Mouse (Mus musculus) midbrain, embryonic 15.5 days (tissue): ENCODE data around the gene Ammecr1. TPM values are rescaled to one million over a fixed set of nuclear protein-coding genes. Genes with fewer than 3 reads are reported as not detected.

Experiments
- ATAC-seq: fragments of 200-750 bp; cut with Nextera tagmentation; replicated peaks from 2 replicates; pipeline ENCODE4 v1.8.0; 2017; ENCODE audit warnings: moderate TSS enrichment
- H3K27ac ChIP-seq: fragments of 300-500 bp; sonication (generic); 2 replicates; pipeline ENCODE4 v1.5.1; 2015; ENCODE audit warnings: mild to moderate bottlenecking, inconsistent platforms
- H3K27me3 ChIP-seq: fragments of 300-500 bp; sonication (generic); replicated peaks from 2 replicates; pipeline ENCODE4 v1.6.1; 2015; ENCODE audit warnings: inconsistent platforms
- H3K36me3 ChIP-seq: fragments of 300-500 bp; sonication (generic); replicated peaks from 2 replicates; pipeline ENCODE4 v1.6.1; 2015; ENCODE audit warnings: inconsistent platforms
- H3K4me1 ChIP-seq: fragments of 300-500 bp; sonication (generic); 2 replicates; pipeline ENCODE4 v1.6.1; 2015; ENCODE audit warnings: inconsistent platforms
- H3K4me2 ChIP-seq: fragments of 300-500 bp; sonication (generic); 2 replicates; pipeline ENCODE4 v1.6.1; 2015; ENCODE audit warnings: inconsistent platforms, mild to moderate bottlenecking, moderate library complexity
- H3K4me3 ChIP-seq: fragments of 300-500 bp; sonication (generic); 2 replicates; pipeline ENCODE4 v1.5.1; 2015; ENCODE audit warnings: mild to moderate bottlenecking, inconsistent platforms
- H3K9ac ChIP-seq: fragments of 300-500 bp; sonication (generic); 2 replicates; pipeline ENCODE4 v1.6.1; 2015; ENCODE audit warnings: mild to moderate bottlenecking, inconsistent platforms
- H3K9me3 ChIP-seq: fragments of 300-500 bp; sonication (generic); 2 replicates; pipeline ENCODE4 v1.6.1; 2016; ENCODE audit warnings: inconsistent platforms
- WGBS: fragments of 180-500 bp; shearing (Covaris S2); methylation state at CpG from one replicate; pipeline ENCODE4 v1.1.7; 2015; ENCODE audit warnings: mixed read lengths; 5-methylcytosine and 5-hydroxymethylcytosine counted together
- polyA plus RNA-seq: library from polyadenylated mRNA; unstranded; fragments of >200 nt; fragmentation: Nextera tagmentation; extraction: Ambion mirVana; gene quantifications from 2 replicates; pipeline ENCODE4 v1.2.1, GENCODE M21; 2015

The Ammecr1 gene
- polyA plus RNA-seq, 1 experiment from 2014 or later = 4.1 TPM

DNA sequence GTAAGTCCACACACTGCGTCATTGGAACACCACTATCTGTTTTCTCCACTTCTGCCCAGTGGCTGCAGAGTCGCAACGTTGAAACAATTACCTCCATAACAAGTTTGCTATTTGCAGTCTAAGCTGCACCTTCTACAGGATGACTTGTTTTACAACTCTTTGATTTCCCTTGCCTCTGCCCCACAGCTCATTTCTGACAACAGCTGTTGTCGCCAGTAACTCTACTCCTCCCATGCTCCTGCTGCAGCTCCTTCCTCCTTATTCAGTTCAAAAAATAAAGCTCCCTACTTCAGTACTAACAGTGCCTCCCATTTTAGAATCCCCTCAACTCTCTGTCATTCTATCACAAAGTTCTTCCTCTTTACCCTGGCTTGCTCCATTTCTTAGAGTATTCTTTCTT lies 12.7 kb upstream of the Ammecr1 start:
- Histone ChIP-seq H3K27ac (no peak overlapping the region), H3K27me3 (no peaks in the 10 kb centered on the region; the same call in 1 of the 2 replicates), H3K4me2 (no peak overlapping the region), H3K4me1 (no peaks in the 10 kb centered on the region), H3K9me3 (no peaks in the 10 kb centered on the region), H3K4me3 (no peak overlapping the region), H3K36me3 (no peaks in the 10 kb centered on the region), H3K9ac (no peak overlapping the region)
- no peak for ATAC-seq
- 82% methylated on average over 4 of the region's 4 CpGs for WGBS

DNA sequence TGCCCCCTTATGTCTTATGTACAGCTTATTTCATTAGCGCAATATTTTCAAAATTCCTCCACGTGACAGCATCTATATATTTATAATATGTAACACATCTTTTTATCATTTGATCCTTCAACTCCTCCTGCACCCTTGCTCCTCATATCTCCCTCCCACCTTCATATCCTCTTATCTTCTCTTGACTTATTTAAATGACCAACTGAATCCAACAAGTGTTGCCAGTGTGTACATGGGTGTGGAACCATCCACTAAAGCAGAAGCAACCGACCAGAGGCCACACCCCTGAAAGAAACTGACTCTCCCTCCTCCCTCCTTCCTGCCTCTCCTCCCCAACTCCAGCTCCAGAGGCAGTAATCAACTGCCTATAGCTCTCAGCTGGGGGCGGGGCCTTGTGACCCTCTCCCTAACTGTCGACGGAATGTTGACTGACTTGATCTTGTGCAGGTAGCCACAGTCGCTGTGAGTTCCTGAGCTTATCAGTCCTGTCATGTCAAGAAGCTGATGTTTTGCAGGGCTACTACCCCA lies 6.0 kb upstream of the Ammecr1 start:
- 58% methylated on average over 7 of the region's 7 CpGs for whole genome bisulfite sequencing
- Histone ChIP-seq H3K27ac (no peak overlapping the region), H3K4me1 (no peaks in the 10 kb centered on the region), H3K9ac (no peak overlapping the region), H3K9me3 (no peaks in the 10 kb centered on the region), H3K4me3 (no peak overlapping the region), H3K36me3 (no peaks in the 10 kb centered on the region), H3K4me2 (no peak overlapping the region), H3K27me3 (peaks cover 8% of the 10 kb centered on the region; the same call in 1 of the 2 replicates)
- ATAC-seq = no peak

DNA sequence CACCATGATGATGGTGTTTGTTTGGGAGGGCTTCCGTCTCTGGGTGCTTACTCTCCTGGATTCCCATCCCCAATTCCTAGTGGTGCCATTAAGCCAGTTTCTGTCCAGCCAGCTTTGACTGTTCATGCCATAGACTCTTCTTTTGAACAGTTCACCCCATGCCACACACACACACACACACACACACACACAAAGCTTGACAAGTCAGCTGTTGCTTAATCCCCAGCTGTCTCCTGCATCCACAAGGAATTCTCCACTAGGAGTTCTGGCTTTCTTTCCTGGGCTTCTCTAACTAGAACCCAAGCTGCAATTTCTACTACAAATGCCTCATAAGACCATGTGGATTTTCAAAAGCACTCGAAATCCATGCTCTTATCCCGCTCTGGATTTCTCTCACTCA lies 5.2 kb upstream of the Ammecr1 start:
- 83% methylated on average over 3 of the region's 3 CpGs for WGBS
- H3K36me3 ChIP-seq = no peaks in the 10 kb centered on the region
- H3K27ac ChIP-seq = no peak overlapping the region
- H3K4me2 ChIP-seq = no peak overlapping the region
- no peak overlapping the region for H3K9ac ChIP-seq
- peaks cover 8% of the 10 kb centered on the region; the same call in 1 of the 2 replicates for H3K27me3 ChIP-seq
- H3K9me3 ChIP-seq = no peaks in the 10 kb centered on the region
- ATAC-seq = no peak
- H3K4me3 ChIP-seq = no peak overlapping the region
- no peaks in the 10 kb centered on the region for H3K4me1 ChIP-seq

DNA sequence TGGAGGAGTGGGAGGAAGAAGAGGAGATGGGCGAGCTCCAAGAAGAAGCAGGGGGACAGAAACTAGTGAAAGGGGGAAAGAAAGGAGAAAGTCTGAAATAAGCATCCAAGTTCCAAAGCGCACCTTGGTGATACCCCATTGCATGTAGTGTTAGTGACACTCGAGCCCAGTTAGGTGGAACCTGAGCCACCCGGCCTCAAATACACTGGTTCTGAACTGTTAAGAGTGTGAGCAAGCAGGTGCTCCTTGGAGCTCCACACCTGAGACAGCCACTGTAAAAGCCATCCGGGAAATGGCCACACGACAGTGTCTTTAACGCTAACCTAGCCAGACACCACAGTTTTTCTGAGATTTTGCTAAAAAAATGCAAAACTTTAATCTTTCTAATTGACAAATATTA lies 539 bp upstream of the Ammecr1 start:
- H3K4me3 ChIP-seq = peak overlapping the region; percentile 70
- H3K27ac ChIP-seq = no peak overlapping the region; the same call in 1 of the 2 replicates
- 44% methylated on average over 7 of the region's 7 CpGs for WGBS
- no peak overlapping the region for H3K9ac ChIP-seq
- peak overlapping the region; percentile 49 for H3K4me2 ChIP-seq
- H3K36me3 ChIP-seq = no peaks in the 10 kb centered on the region
- peak; percentile 44 for ATAC-seq
- no peaks in the 10 kb centered on the region for H3K9me3 ChIP-seq
- H3K4me1 ChIP-seq = no peaks in the 10 kb centered on the region; the same call in 1 of the 2 replicates
- H3K27me3 ChIP-seq = peaks cover 13% of the 10 kb centered on the region

DNA sequence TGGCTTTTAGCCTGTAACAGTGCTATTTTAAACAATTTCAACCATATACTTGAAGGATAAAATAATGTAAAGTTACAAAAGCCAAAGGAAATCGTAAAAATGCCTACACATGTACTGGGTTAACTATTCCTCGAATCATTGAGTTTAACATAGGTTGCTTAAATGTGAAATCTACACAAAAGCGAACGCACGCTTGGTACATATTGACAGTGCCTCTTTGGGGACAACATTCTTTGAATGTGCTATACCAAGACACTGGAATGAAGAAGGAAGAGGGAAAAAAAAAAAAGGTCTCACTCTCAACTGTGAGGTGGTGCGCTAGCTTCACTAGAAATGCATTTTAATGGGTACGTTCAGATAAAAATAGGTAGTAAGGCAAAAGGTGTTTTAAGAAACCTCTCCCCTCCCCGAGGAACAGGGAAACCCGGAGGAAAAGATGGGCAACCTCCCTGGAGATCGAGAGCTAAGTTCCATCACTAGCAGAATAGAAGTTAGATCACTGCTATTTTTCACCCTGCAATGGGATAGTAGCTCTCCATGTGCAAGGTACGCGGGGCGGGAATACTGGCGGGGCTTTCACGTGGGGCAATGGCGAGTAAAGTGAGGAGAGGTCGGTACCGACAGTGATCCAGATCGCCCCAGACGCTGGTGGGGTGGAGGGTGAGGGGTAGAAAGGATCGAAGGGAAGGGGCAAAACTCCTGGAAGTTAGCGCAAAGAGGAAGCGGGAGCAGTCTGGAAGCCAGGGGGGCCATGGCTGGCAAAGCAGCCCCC lies 1.1 kb downstream of the Ammecr1 start:
- H3K27me3 ChIP-seq = peaks cover 13% of the 10 kb centered on the region
- H3K36me3 ChIP-seq = no peaks in the 10 kb centered on the region
- no peaks in the 10 kb centered on the region for H3K9me3 ChIP-seq
- no peaks in the 10 kb centered on the region; the same call in 1 of the 2 replicates for H3K4me1 ChIP-seq
- H3K9ac ChIP-seq = peak overlapping the region; percentile 60
- ATAC-seq = no peak; the same call in 1 of the 2 replicates
- H3K4me2 ChIP-seq = peak overlapping the region; percentile 62
- WGBS = 23% methylated on average over 23 of the region's 23 CpGs
- no peak overlapping the region for H3K27ac ChIP-seq
- H3K4me3 ChIP-seq = peak overlapping the region; percentile 70

DNA sequence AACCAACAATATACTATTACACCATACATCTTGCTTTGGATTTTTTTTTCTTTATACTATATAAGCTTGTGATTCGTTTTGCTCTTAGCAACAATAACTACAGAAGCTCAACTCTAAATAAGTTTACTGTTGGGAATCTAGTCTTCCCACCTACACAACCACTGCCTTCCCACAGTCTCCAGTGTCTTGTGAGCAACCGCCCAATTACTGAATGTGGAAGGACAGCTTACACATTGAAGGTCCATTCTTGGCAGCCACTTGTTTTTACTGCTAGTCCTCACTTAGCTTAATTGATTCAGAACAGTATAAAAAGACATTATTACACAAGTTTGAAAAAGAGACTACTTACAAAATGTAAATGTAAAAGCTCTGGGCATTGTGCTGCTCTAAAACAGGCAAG lies 6.1 kb downstream of the Ammecr1 start:
- Histone ChIP-seq H3K27ac (no peak overlapping the region), H3K4me3 (no peak overlapping the region), H3K9me3 (no peaks in the 10 kb centered on the region), H3K4me1 (no peaks in the 10 kb centered on the region; the same call in 1 of the 2 replicates), H3K9ac (no peak overlapping the region), H3K36me3 (no peaks in the 10 kb centered on the region), H3K4me2 (no peak overlapping the region), H3K27me3 (peaks cover 16% of the 10 kb centered on the region)
- ATAC-seq = no peak
- 49% methylated on average over 2 of the region's 2 CpGs for WGBS

DNA sequence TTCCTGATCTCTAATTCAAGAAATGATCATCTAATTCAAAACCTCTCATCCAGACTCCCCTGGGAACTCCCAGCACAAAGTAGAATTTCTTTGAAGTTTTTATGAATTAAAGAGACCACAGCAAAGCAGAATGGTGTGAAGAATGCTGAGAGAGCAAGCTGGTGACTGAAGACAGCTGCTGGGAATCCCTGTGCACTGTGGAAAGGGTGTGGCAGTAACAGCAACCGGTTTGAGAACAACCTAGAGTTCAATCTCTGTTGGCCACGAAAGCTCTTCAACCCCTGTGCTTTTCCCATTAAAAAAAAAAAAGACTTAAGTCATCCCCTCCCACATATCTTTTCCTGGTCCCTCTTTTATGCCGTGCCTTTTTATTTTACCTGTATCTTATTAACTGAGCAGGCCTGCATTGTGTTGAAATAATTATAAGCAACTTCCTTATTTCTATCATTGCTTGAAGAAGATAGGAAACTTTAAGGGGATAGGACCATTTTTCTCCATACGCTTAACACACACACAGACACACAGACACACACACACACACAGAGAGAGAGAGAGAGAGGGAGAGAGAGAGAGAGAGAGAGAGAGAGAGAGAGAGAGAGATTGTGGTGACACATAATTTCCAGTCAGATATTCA lies 6.7 kb downstream of the Ammecr1 start:
- H3K4me3 ChIP-seq = no peak overlapping the region
- H3K27me3 ChIP-seq = peaks cover 16% of the 10 kb centered on the region; the same call in 1 of the 2 replicates
- WGBS = 78% methylated on average over 4 of the region's 4 CpGs
- H3K9ac ChIP-seq = no peak overlapping the region
- H3K4me1 ChIP-seq = no peaks in the 10 kb centered on the region; the same call in 1 of the 2 replicates
- no peak overlapping the region for H3K4me2 ChIP-seq
- no peaks in the 10 kb centered on the region for H3K9me3 ChIP-seq
- no peaks in the 10 kb centered on the region for H3K36me3 ChIP-seq
- ATAC-seq = no peak
- no peak overlapping the region for H3K27ac ChIP-seq

DNA sequence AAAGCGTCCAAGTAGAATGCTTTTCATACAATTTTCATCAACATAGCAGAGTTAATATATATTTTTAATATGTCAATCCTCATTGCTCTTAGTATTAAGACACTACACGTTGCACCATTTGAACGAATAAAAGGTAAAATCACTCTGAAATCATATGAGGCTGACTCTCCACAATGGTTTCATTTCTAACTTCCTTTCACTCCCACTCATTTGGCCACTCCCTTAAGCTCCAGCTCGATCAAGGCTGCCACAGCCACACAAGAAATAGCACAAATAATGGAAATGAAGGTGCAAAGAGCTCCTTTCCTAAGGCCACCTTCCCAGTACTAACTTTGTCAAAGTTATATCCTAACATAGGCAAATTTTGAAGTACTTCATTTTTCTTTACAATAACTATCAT lies 38.1 kb downstream of the Ammecr1 start:
- no peaks in the 10 kb centered on the region for H3K4me1 ChIP-seq
- whole genome bisulfite sequencing = 81% methylated on average over 4 of the region's 4 CpGs

DNA sequence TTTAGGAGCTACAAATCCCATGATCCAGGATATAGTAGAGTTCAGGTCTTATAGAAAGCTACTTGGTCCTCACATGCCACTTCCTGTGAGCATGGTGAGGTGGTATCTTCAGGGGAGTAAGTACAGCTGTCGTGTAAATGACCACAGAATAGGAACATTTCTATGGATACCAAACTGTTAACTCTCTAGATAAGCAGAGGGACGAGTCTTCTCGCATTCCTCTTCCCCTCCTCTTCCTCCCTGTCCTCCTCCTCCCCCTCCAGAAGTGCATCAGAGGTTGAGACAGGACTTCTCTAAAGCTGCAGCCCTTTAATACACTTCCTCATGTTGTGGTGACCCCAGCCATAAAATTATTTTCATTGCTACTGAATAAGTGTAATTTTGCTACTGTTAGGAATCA lies 49.1 kb downstream of the Ammecr1 start:
- no peak overlapping the region for H3K4me3 ChIP-seq
- no peaks in the 10 kb centered on the region for H3K36me3 ChIP-seq
- H3K4me2 ChIP-seq = no peak overlapping the region
- ATAC-seq = no peak
- H3K9me3 ChIP-seq = no peaks in the 10 kb centered on the region
- no peak overlapping the region for H3K27ac ChIP-seq
- 64% methylated on average over 3 of the region's 3 CpGs for WGBS
- H3K27me3 ChIP-seq = no peaks in the 10 kb centered on the region
- H3K9ac ChIP-seq = no peak overlapping the region
- no peaks in the 10 kb centered on the region for H3K4me1 ChIP-seq

More for the DNA sequence above, 38.1 kb downstream of the Ammecr1 start:
- Histone ChIP-seq H3K9me3 (no peaks in the 10 kb centered on the region), H3K4me2 (no peak overlapping the region), H3K9ac (no peak overlapping the region), H3K27ac (no peak overlapping the region), H3K27me3 (no peaks in the 10 kb centered on the region), H3K4me3 (no peak overlapping the region), H3K36me3 (no peaks in the 10 kb centered on the region)
- no peak for ATAC-seq

DNA sequence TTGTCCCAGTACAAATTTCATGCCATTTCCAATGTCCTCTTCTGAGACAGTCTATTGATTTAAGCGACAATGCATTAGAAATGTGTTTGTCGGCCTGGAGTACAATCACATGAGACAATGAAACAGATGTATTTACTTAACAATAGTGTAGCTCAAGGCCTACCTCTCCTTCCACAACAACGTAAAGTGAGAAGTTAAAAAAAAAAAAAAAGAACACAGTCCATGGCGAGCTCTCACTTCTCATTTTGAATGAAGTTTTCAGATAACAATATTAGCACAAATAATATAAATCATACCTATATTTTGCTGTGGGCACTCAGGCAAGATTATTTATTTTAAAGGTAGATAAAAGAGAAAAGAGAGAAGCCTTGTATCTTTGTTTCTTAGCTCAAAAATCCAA lies 49.8 kb downstream of the Ammecr1 start:
- H3K27ac ChIP-seq = no peak overlapping the region
- H3K36me3 ChIP-seq = no peaks in the 10 kb centered on the region
- no peak overlapping the region for H3K4me3 ChIP-seq
- no peaks in the 10 kb centered on the region for H3K27me3 ChIP-seq
- no peak overlapping the region for H3K4me2 ChIP-seq
- WGBS = 59% methylated on average over 4 of the region's 4 CpGs
- no peaks in the 10 kb centered on the region for H3K9me3 ChIP-seq
- no peak for ATAC-seq
- H3K4me1 ChIP-seq = no peaks in the 10 kb centered on the region
- no peak overlapping the region for H3K9ac ChIP-seq

DNA sequence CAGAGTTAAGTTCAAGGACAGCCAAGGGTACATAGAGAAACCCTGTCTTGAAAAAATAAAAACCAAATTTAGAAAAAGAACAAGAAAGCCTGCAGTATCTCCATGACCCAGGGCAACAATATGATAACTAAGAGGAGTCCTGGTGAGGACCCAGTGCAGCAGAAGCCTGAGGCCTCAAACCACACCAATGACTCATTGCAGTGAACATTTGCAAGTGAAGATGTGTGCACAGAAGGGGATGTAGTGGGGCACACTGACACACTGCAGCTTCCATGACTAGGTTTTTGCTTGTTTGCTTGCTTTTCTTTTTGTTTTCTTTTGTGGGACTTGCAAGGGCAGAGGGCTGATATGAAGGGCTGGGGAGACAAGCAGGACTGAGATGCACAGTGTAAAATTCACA lies 52.3 kb downstream of the Ammecr1 start:
- Histone ChIP-seq H3K4me1 (no peaks in the 10 kb centered on the region), H3K9ac (no peak overlapping the region), H3K4me2 (no peak overlapping the region), H3K9me3 (no peaks in the 10 kb centered on the region), H3K4me3 (no peak overlapping the region), H3K27me3 (peaks cover 2% of the 10 kb centered on the region; the same call in 1 of the 2 replicates), H3K27ac (no peak overlapping the region), H3K36me3 (no peaks in the 10 kb centered on the region)
- no peak for ATAC-seq

DNA sequence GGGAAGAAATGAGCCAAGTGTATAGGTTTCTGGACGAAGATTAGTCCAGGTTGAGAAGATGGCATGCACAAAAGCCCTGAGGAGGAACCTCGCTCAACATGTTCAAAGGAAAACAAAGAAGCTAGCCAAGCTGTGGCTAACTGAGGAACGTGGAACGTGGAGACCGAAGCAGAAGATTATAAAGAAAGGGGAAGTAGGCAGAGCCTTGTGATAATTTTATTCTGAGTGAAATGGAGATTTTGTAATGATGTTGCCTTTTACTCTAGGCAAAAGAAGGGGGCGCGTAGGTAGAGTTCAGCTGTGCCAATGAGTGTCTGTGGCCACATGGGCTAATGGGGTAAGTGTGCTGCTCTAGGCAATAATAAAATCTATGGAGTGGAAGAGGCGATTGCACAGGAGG lies 62.7 kb downstream of the Ammecr1 start:
- ATAC-seq = no peak
- WGBS = 77% methylated on average over 8 of the region's 8 CpGs
- Histone ChIP-seq H3K27me3 (peaks cover 5% of the 10 kb centered on the region), H3K27ac (no peak overlapping the region), H3K9ac (no peak overlapping the region), H3K4me3 (no peak overlapping the region), H3K9me3 (no peaks in the 10 kb centered on the region), H3K4me2 (no peak overlapping the region), H3K36me3 (no peaks in the 10 kb centered on the region), H3K4me1 (no peaks in the 10 kb centered on the region)
